Mouse (Mus musculus) stomach, adult 2 months (tissue): ENCODE measurements around the gene Sowahd. TPM values are rescaled to one million over a fixed set of nuclear protein-coding genes. Genes with fewer than 3 reads are reported as not detected.

Experiments used
- polyA plus RNA-seq: library from polyadenylated mRNA; depleted of rRNA; stranded (reverse); fragments of >200 nt; gene quantifications from 2 replicates; pipeline ENCODE4 v1.2.3, GENCODE M21; 2012; rRNA removed

Gene Sowahd
- polyA plus RNA-seq = 0.19 and 0.40 TPM in 2 replicates

DNA sequence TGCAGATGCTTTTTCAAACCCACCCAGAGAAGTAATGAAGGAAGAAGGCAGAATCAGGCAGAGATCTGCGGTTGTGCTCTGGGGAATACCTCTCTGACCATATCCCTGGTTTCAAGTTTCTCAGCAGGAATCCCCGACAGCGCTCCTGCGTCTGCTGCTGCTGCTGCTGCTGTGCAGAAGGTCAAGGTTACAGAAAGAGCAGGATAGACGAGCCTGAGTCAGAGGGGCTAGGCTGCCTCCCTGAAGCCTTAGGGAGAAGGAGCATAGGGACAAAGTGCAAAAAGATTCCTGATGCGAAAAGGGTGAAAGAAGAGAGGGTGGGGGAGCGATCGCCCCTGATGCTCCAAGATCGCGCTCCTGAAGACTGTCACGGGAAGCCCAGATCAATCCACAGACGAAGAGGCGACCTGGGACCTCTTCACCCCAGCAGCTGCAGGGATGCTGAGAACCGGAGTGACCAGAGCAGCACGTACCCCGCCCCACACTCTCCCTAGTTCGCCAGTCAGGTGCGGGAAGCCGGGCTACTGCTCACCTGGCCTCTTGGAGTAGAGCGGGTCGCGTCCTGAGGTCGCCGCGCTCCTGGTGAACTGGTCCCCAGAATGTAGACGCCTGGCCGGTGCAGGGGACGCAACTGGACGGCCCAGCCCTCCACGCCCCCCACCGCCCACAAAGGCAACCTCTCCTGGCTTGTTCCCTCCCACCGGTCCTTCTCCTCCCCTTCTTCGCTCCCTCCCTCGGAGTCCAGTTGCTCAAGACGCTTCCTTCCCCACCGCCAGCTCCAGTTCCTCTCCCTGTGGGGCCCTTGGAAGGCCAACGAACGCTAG is at the start of gene Sowahd:
Gene Sowahd, plus strand, starts transcription at position 780 of the 824 bp plus-strand sequence.

DNA sequence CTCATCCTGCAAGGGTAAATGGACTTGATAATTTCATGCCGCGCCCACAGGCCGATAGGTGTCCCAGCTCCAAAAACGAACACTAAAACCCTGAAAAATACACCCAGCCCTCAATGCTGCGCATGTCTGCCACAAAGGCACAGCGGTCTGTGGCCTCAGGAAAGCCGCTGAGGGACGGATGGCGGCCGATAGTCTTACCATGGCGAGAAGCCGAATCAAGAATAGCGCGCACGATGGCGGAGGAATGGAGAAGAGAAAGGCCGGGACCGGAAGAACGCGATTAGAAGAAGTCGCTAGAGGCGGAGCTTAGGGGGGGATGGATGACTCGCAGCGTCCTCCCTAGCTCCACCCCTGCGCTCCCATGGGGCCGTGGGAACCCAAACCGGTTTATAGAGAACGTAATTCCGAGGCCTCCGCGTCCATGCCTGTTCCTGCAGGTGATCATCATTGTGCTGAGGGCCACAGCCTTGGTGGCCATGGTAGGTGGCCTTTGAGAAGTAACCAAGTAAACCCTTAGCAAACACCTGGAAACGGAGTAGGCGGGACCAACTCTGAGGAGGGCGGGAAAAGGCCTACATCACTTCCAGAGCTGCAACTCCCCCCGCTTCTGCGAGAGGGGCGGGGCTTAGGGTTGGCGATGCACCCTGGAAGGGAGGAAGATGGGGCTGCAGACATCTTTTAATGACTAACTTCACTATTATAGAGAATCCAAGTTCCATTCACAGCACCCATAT is 36.4 kb downstream of the Sowahd start, which contains the start of gene Rpl39:
Gene Rpl39, minus strand, starts transcription at position 476 of the 734 bp plus-strand sequence.

Other genes starting within 250 kb of the Sowahd start
- 16.8 and 31.7 TPM in 2 replicates for gene Ube2a, start 174.9 kb upstream of the Sowahd start, polyA plus RNA-seq
- 2.3 and 2.5 TPM in 2 replicates for gene C330007P06Rik, start 174.7 kb upstream of the Sowahd start, polyA plus RNA-seq
- gene Nkrf, start 145.9 kb upstream of the Sowahd start, polyA plus RNA-seq = 0.02 TPM in 2 replicates
- 2.6 and 3.4 TPM in 2 replicates for gene Sept6, start 57.1 kb upstream of the Sowahd start, polyA plus RNA-seq
- 2.9 and 5.2 TPM in 2 replicates for gene Rpl39, start 36.6 kb downstream of the Sowahd start, polyA plus RNA-seq
- 0.08 and 0.23 TPM in 2 replicates for gene Upf3b, start 61.5 kb downstream of the Sowahd start, polyA plus RNA-seq
- 0.38 and 0.83 TPM in 2 replicates for gene Nkap, start 78.0 kb downstream of the Sowahd start, polyA plus RNA-seq
- gene Akap14, start 120.0 kb downstream of the Sowahd start, polyA plus RNA-seq = not detected in 2 replicates
- gene Ndufa1, start 142.3 kb downstream of the Sowahd start, polyA plus RNA-seq = 46.5 and 66.5 TPM in 2 replicates
- gene Rnf113a1, start 142.4 kb downstream of the Sowahd start, polyA plus RNA-seq = 0.28 and 0.75 TPM in 2 replicates
- gene Gm9, start 162.2 kb downstream of the Sowahd start, polyA plus RNA-seq = not detected in 2 replicates
- gene Rhox1, start 173.4 kb downstream of the Sowahd start, polyA plus RNA-seq = not detected in 2 replicates
- gene Rhox2a, start 196.1 kb downstream of the Sowahd start, polyA plus RNA-seq = not detected in 2 replicates
- not detected in 2 replicates for gene Rhox3a, start 201.1 kb downstream of the Sowahd start, polyA plus RNA-seq
- gene Rhox4a, start 216.5 kb downstream of the Sowahd start, polyA plus RNA-seq = not detected in 2 replicates